In the genomic region with DNA sequence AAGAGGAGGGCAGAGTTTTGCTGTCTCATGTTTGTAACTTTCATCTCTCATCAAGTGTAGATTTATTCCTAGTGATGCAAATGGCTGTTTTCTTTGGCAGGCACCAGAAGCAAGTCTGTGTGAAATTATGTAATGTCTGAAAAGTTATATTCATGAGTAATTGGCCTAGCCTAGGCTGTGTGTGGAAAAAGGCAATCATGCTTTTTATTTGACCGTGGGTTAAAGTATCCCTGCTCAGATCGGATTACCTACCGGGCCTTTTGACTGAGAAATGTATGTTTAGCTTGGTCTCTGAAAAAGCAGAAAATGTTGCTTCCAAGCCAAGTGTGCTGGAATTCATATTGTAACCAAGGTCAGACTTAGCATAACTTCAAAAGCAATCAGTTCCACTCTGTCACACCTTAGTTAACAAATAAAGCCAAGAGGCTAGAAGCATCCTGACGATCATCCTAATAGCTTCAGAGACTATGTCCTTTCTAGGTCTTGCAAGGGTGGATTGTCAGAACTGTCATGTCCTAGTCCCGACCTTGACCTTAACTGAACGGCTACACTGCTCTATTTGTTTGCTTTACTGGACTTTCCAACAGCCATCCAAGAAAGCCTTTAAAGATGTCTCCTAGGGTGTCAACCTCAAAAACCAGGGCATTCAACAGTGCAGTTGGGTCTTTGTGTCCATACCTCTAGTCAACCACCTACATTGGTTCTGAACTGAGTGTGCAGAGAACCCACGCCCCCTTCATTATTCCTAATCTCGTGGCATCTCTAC, we compare ENCODE assay signal across 18 mouse cellular contexts.
A peak's percentile ranks its signal among the peaks of the same experiment; 100 is the strongest.
DNase-seq lines count a peak whose midpoint lies in the region; ATAC-seq and TF ChIP-seq lines count a peak whose summit lies in the region.
"Had no signal": no experiment of that assay in that cellular context is flagged by ENCODE, and none has a peak within 500 bp of the region (broad histone marks: within the 10 kb centered on the region; RNA-seq: fewer than 3 reads in every experiment).

No protein-coding gene starts in this region.

- no peaks in the 10 kb centered on the region for H3K27me3 ChIP-seq in limb, embryonic 12.5 days
- H3K27me3 ChIP-seq in limb, embryonic 10.5 days (ENCODE audit: low read depth, poor library complexity, severe bottlenecking), result no peaks in the 10 kb centered on the region
- H3K27me3 ChIP-seq in limb, embryonic 14.5 days (ENCODE audit: control insufficient read depth, insufficient read depth, low read length), result no peaks in the 10 kb centered on the region
- no peaks in the 10 kb centered on the region for H3K27me3 ChIP-seq in hindbrain, postnatal 0 days (ENCODE audit: insufficient read depth, low read length)
- H3K27me3 ChIP-seq in midbrain, embryonic 15.5 days (replicated peaks), result no peaks in the 10 kb centered on the region
- H3K27me3 ChIP-seq: forebrain, embryonic 12.5 days; heart, embryonic 13.5 days; stomach, embryonic 15.5 days had no signal

- no peak for DNase-seq in gastrocnemius, adult 2 months
- DNase-seq in gastrocnemius, postnatal 14 days, result no peak
- DNase-seq in limb, embryonic 10.5 days (ENCODE audit: low spot score), result no peak
- DNase-seq in ZHBTc4 (ENCODE audit: low read depth, low spot score), result peak; percentile 68
- DNase-seq in limb, embryonic 14.5 days (ENCODE audit: low spot score), result peak; percentile 80
- DNase-seq in hindbrain, postnatal 0 days (ENCODE audit: low spot score), result no peak
- DNase-seq: cerebellum, adult 11-12 months; embryo, embryonic 11 days; layer of hippocampus, adult 9-11 months; lung, adult 18-20 months; midbrain, embryonic 14.5 days had no signal

- intact Hi-C loops in gastrocnemius, adult 2 months (cut with DNase I), result no loop called here
- intact Hi-C loops in gastrocnemius, postnatal 14 days (cut with DNase I; ENCODE audit: low total_unique reads), result no loop called here

- no peak overlapping the region for H3K4me2 ChIP-seq in limb, embryonic 12.5 days
- no peak overlapping the region for H3K4me2 ChIP-seq in limb, embryonic 14.5 days (replicated peaks; ENCODE audit: low read depth, low read length, severe bottlenecking)
- no peak overlapping the region for H3K4me2 ChIP-seq in hindbrain, postnatal 0 days (ENCODE audit: low read depth, low read length)
- no peak overlapping the region for H3K4me2 ChIP-seq in midbrain, embryonic 15.5 days
- H3K4me2 ChIP-seq: forebrain, embryonic 12.5 days; heart, embryonic 13.5 days; stomach, embryonic 15.5 days had no signal

- TF ChIP-seq CTCF in gastrocnemius, adult 2 months (IDR thresholded peaks at IDR 0.05), result no peak
- TF ChIP-seq CTCF in hindbrain, postnatal 0 days (IDR thresholded peaks at IDR 0.05; ENCODE audit: low read depth), result no peak

- no peak for TF ChIP-seq POLR2A in limb, embryonic 14.5 days (IDR thresholded peaks at IDR 0.05; ENCODE audit: borderline replicate concordance, extremely low read depth, insufficient read depth, insufficient read length)

- H3K9me3 ChIP-seq in limb, embryonic 12.5 days, result 0 out of 2 replicates have a peak, but pooled peaks cover 3% of the 10 kb centered on the region
- H3K9me3 ChIP-seq in limb, embryonic 10.5 days (replicated peaks), result no peaks in the 10 kb centered on the region
- no peaks in the 10 kb centered on the region for H3K9me3 ChIP-seq in limb, embryonic 14.5 days (ENCODE audit: control insufficient read depth, low read length)
- no peaks in the 10 kb centered on the region for H3K9me3 ChIP-seq in hindbrain, postnatal 0 days (ENCODE audit: low read length)
- H3K9me3 ChIP-seq in midbrain, embryonic 15.5 days, result no peaks in the 10 kb centered on the region
- H3K9me3 ChIP-seq: heart, embryonic 13.5 days; stomach, embryonic 15.5 days had no signal

- peak; percentile 59; the same call in 1 of the 2 replicates for ATAC-seq in limb, embryonic 12.5 days (ENCODE audit: insufficient number of reproducible peaks, insufficient read depth, low FRiP score, low TSS enrichment, low read depth)
- peak; percentile 86 for ATAC-seq in limb, embryonic 14.5 days (ENCODE audit: low FRiP score, low read depth)
- no peak for ATAC-seq in hindbrain, postnatal 0 days
- ATAC-seq in midbrain, embryonic 15.5 days (replicated peaks), result no peak
- ATAC-seq: CD4-positive, CD25-positive, alpha-beta regulatory T cell, adult 4 months; intestine, embryonic 16.5 days had no signal

- no peak overlapping the region for H3K9ac ChIP-seq in limb, embryonic 12.5 days (replicated peaks)
- H3K9ac ChIP-seq in limb, embryonic 14.5 days (ENCODE audit: low read depth, low read length, severe bottlenecking), result no peak overlapping the region
- no peak overlapping the region for H3K9ac ChIP-seq in hindbrain, postnatal 0 days (replicated peaks; ENCODE audit: low read length)
- H3K9ac ChIP-seq in midbrain, embryonic 15.5 days, result no peak overlapping the region
- H3K9ac ChIP-seq: forebrain, embryonic 12.5 days; heart, embryonic 13.5 days; stomach, embryonic 15.5 days had no signal

- H3K27ac ChIP-seq in gastrocnemius, adult 2 months, result peak overlapping the region; percentile 13; the same call in 1 of the 2 replicates
- peak overlapping the region; percentile 42 for H3K27ac ChIP-seq in limb, embryonic 12.5 days
- H3K27ac ChIP-seq in limb, embryonic 10.5 days, result no peak overlapping the region
- H3K27ac ChIP-seq in limb, embryonic 14.5 days (replicated peaks; ENCODE audit: low read depth, low read length), result 0 out of 2 replicates have a peak overlapping the region, but pooled peaks have one; percentile 3
- no peak overlapping the region for H3K27ac ChIP-seq in hindbrain, postnatal 0 days
- H3K27ac ChIP-seq in midbrain, embryonic 15.5 days, result no peak overlapping the region
- H3K27ac ChIP-seq: forebrain, embryonic 12.5 days; heart, embryonic 13.5 days; stomach, embryonic 15.5 days had no signal

- WGBS in limb, embryonic 12.5 days, result 77% methylated on average over 8 of the region's 8 CpGs
- WGBS in limb, embryonic 10.5 days, result 91% methylated on average over 8 of the region's 8 CpGs
- 65% methylated on average over 8 of the region's 8 CpGs for WGBS in limb, embryonic 14.5 days
- 75% methylated on average over 8 of the region's 8 CpGs for WGBS in hindbrain, postnatal 0 days
- WGBS in midbrain, embryonic 15.5 days, result 71% methylated on average over 8 of the region's 8 CpGs

- H3K4me1 ChIP-seq in limb, embryonic 12.5 days (replicated peaks), result peaks cover 13% of the 10 kb centered on the region
- no peaks in the 10 kb centered on the region for H3K4me1 ChIP-seq in limb, embryonic 10.5 days
- peaks cover 16% of the 10 kb centered on the region for H3K4me1 ChIP-seq in limb, embryonic 14.5 days (ENCODE audit: control insufficient read depth, insufficient read depth, low read length)
- no peaks in the 10 kb centered on the region for H3K4me1 ChIP-seq in hindbrain, postnatal 0 days (ENCODE audit: insufficient read depth, low read length)
- peaks cover 4% of the 10 kb centered on the region; the same call in 1 of the 2 replicates for H3K4me1 ChIP-seq in midbrain, embryonic 15.5 days
- H3K4me1 ChIP-seq: stomach, embryonic 15.5 days had no signal

- no peak overlapping the region for H3K4me3 ChIP-seq in gastrocnemius, adult 2 months
- no peak overlapping the region for H3K4me3 ChIP-seq in limb, embryonic 12.5 days (replicated peaks)
- H3K4me3 ChIP-seq in limb, embryonic 10.5 days, result no peak overlapping the region
- no peak overlapping the region for H3K4me3 ChIP-seq in limb, embryonic 14.5 days (replicated peaks; ENCODE audit: low read length)
- no peak overlapping the region for H3K4me3 ChIP-seq in hindbrain, postnatal 0 days (ENCODE audit: low read length)
- no peak overlapping the region for H3K4me3 ChIP-seq in midbrain, embryonic 15.5 days
- H3K4me3 ChIP-seq: forebrain, embryonic 12.5 days; heart, embryonic 13.5 days; stomach, embryonic 15.5 days had no signal

- H3K36me3 ChIP-seq in limb, embryonic 12.5 days, result peaks cover 25% of the 10 kb centered on the region
- H3K36me3 ChIP-seq in limb, embryonic 10.5 days, result peaks cover 25% of the 10 kb centered on the region
- no peaks in the 10 kb centered on the region for H3K36me3 ChIP-seq in limb, embryonic 14.5 days (ENCODE audit: control insufficient read depth, insufficient read depth, low read length)
- no peaks in the 10 kb centered on the region for H3K36me3 ChIP-seq in hindbrain, postnatal 0 days (ENCODE audit: insufficient read depth, low read length)
- H3K36me3 ChIP-seq in midbrain, embryonic 15.5 days (replicated peaks), result no peaks in the 10 kb centered on the region
- H3K36me3 ChIP-seq: stomach, embryonic 15.5 days had no signal

Comparison
In these comparisons a context has a peak if more than half of its experiments do, and no peak if none do; other contexts are left out.
1. DNase-seq: peak in ZHBTc4 (single experiment) and limb, embryonic 14.5 days (single experiment); none in gastrocnemius, adult 2 months (single experiment), gastrocnemius, postnatal 14 days (single experiment), limb, embryonic 10.5 days (single experiment) and hindbrain, postnatal 0 days (single experiment).
2. H3K27ac ChIP-seq: peak in gastrocnemius, adult 2 months (single experiment), limb, embryonic 12.5 days (single experiment) and limb, embryonic 14.5 days (single experiment); none in limb, embryonic 10.5 days (single experiment), hindbrain, postnatal 0 days (single experiment) and midbrain, embryonic 15.5 days (single experiment).
3. ATAC-seq: peak in limb, embryonic 12.5 days (single experiment) and limb, embryonic 14.5 days (single experiment); none in hindbrain, postnatal 0 days (single experiment) and midbrain, embryonic 15.5 days (single experiment).